Mouse (Mus musculus): ENCODE data around the gene Tmem216.

Gene Tmem216

DNA sequence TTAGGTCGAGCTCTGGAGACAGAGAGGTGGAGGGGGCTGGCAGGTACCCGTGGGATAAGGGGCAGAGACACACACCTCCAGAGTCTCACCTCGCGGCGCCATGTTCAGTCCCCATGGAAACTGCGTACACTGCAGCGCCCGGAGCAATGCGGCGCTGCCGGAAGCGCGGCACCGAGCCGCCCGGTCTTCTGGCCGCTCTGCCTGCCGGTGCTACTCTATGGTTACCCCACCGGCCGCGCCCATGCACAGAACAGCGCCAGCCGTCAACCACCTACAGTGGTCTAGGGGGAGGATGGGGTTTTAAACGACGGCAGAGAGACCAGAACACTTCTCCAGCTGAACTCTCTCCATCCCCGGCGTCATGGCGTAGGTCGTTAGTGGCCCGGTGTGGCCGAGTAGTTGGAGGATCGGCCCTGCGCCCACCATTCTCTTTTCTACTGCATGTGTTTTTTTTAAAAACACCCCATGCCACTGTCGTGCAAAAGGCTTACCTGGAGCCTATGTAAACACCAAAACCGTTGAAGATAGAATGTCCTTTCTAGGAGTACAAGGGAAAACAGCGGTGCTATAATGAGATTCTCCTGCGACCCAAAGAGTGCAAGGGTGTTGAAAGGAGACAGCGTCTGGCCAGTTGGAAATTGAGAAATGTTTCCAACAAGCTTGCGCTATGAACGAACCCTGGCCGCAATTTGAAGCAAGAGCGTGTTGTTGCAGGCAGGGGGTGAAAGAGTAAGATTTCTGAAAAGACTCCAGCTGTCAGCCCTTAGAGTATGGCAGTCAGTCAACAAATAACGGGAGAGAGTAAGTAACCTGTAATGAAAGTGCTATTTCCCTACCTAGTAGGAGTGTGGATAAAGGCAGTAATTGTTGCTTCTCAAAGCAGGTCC is at the start of gene Tmem216:
Gene Tmem216 (minus strand): TSS at position 615 of the 887 bp plus-strand sequence.
- DNase-seq (ENCODE audit: extremely low spot score, low read depth, low spot score) = no peak

DNA sequence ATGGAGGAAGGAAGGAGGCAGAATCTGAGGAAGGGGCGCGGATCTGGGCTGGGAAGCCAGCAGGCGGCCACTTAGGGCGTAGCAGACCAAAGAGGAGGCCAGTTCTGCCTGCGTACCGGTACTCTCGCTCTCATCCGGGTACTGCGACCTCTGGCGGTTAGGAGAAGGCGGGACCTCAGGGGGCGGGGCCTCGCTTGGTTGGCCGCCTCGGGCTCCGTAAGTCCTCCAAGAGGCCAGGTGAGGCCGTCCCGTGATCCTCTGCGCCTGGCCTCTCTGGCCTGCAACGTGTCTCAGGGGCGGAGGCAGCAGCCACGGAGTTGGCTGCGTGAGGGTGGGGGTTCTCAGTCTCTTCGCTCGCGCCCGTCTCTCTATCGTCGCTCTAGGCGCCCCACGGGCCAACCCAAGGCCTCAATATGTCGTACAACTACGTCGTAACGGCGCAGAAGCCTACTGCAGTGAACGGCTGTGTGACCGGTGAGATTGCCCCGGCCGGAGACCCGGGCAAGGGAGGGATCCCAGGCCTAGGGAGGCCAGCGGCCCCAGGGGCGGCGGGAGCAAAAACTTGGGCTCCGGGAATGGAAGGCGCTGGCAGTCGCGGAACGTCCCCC is 49.4 kb upstream of the Tmem216 start, which contains the start of the genes Ddb1 and Tkfc:
Gene Ddb1 (plus strand): TSS at position 35 of the 608 bp plus-strand sequence.
Gene Tkfc (minus strand): TSS at position 362 of the 608 bp plus-strand sequence.
- DNase-seq (ENCODE audit: extremely low spot score, low read depth, low spot score) = peak; percentile 93

DNA sequence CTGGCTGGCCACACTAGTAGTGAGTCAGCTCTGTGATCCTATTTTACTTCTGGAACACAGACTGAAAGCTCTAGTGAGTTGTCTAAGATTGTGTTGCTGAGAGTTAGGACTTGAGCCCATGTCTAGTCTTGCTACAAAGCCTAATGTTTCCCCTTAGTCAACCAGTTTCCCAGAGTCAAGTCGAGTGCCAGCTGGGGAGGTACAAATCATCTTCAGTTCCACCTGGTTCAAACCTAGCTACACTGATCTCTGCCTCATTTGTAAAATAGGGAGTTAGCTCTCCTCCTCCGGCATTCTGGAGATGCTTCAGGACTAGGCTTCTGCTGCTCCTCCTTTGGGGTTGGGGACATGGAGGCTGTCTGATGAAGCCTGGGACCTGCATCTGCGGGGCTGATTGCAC is 48.5 kb upstream of the Tmem216 start:
- no peak for DNase-seq (ENCODE audit: extremely low spot score, low read depth, low spot score)

DNA sequence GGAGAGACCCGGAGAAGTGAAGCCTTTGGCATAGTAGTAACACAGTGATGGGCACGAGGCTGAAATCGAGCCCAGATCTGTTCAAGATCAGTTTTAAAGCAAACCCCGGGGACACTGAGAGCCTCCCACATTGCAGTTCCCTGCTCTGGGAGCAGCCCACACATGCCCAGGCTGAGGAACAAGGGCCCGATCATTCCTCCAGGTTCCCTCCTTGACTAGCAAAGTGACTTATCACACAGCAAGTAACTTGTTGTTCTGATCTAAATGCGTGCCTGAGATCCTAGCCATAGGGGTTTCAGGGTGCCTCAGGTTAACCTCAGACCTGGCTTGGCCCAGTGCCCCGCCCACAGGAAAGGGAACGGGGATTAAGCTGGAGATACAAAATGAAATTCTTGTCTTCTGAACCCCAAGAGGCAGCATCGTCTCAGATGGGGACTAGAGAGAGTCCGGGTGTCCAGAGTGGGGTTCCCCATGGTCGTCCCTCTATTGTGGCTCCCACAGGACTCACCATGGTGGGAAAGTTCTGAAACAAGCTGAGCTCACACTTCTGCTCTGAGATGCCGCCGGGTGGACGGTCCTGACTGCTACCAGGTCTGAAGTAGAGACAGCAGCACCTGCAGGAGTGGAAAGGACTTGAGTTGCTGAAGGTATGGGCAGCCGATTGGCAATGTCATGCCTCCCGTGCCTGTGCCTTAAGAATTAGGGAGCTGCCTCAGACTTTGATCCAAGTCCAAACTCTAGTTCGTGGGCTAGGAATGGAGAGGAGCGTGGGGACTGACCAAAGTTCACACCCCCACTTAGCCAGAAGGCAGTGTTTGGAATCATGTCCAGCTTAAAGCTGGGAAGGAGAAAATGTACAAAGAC is 47.9 kb upstream of the Tmem216 start:
- no peak for DNase-seq (ENCODE audit: extremely low spot score, low read depth, low spot score)

DNA sequence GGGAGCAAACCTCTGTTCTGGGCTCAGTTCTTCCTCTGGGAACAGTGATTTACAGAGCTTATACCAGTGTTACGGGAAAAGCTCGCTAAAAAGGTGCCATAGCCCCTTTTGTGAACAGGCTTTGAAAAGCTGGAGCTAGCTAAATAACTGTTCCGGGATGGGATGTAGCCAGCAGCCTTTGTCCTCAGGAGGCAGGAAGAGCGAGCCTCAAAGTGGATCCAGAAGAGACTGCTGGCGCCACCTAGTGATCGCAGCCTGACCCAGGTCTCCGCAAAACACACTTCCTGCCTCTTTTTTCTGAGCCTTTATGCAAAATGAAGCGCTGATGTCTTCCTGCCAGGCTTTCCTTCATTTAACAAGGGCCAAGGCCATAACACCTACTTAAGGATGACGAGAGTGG is 46.7 kb upstream of the Tmem216 start:
- peak; percentile 85 for DNase-seq (ENCODE audit: extremely low spot score, low read depth, low spot score)

DNA sequence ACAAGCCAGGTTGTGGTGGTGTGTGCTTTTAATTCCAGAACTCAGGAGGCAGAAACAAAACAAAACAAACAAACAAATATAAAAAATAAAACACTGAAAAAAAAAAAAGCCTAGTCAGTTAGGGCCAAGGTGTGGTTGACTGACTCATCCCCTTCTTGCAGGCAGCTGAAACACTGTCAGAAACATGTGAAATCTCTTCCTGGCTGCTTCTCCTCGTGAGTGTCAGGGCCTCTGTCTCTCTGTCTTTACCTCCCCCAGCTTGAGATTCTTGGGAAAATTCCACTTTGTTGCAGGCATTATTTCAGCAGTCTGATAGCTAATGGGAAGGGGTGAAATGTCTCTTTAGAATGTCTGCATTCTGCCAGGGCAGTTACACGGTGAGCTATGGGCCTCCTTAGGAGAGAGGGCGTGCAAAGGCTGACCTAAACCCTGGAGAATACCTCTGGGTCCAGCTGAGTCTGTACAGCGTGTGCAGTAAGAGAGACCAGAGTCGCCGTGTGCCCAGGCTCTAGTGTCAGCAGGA is 46.3 kb upstream of the Tmem216 start:
- DNase-seq (ENCODE audit: extremely low spot score, low read depth, low spot score) = no peak

DNA sequence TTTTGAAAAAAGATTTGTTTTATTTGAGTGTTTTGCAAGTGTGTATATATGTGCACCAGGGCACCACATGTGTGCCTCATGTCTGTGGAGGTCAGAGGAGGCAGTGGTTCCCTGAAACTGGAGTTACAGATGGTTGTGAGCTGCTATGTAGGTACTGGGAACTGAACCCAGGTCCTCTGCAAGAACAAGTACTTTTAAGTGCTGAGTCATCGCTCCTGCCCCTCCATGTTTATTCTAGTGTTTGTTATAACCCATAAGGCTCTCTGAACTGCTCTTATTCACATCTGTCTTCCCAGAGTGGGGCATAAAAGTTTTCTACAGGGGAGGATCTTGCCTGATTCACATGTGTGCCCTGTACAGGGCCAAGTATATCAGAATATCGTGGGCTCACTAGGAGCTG is 43.6 kb upstream of the Tmem216 start:
- no peak for DNase-seq (ENCODE audit: extremely low spot score, low read depth, low spot score)

DNA sequence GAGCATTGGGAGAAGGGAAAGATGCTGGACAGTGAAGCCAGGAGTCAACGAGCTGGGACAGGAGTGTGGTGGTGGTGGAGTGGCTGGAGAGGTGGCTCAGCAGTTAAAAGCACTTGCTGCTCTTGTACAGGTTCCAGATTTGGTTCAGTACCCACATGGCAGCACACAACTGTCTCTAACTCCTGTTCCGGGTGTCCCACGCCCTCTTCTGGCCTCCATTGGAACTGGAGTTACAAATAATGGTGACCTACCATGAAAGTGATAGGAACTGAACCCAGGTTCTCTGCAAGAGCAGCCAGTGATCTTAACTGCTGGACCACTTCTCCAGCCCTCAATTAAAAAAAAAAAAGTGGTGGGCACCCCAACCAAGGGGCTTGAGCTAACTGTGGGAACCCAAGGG is 42.1 kb upstream of the Tmem216 start:
- no peak for DNase-seq (ENCODE audit: extremely low spot score, low read depth, low spot score)

DNA sequence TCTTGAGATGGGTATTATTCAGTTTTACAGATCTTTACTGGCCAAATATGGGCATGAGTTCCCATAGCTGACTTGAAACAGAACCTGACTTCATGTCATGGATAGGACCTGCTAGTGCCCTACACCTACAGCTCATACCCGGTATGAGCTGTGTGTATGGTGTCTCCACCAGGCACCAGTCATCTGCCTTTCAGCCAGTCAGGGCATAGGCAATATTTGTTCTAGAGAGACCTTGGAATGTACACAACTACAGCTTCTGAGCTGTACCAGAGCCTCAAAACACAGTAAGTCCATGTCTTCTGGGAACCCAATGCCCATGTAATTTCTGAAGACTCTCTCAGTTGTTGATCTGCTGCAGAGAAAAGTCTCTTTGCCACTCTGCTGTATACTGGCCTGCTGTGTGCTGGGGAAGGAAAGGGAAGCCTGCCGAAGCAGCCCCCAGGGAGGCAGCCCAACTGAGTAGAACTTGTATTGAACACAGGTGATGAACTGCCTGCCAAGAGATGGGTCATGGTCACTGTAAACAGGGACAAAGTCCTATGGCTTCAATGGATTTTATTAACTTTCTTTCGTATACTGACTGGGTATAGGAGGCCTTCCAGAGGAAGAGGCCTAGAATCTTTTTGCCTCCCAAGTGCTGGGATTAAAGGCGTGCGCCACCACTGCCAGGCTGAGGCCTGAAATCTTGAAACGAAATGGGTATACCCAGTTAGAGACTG is 35.8 kb upstream of the Tmem216 start:
- no peak for DNase-seq (ENCODE audit: extremely low spot score, low read depth, low spot score)

DNA sequence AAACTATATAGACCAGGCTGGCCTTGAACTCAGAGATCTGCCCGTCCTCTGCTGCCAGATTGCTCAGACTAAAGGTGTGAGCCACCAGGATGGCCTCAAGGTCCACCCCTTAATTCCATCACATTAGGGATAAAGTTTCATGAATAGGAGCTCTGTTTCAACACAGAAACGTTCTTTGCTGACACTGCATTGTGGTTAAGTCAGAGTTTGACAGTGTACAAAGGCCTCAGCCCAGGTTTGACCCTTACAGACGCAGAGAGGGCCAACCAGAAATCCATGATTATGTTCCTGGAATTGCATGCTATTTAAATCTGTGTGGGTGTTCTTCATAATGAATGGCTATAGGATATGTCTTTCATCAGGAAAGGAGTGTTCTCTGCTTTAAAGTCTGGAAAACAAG is 34.3 kb upstream of the Tmem216 start:
- no peak for DNase-seq (ENCODE audit: extremely low spot score, low read depth, low spot score)

DNA sequence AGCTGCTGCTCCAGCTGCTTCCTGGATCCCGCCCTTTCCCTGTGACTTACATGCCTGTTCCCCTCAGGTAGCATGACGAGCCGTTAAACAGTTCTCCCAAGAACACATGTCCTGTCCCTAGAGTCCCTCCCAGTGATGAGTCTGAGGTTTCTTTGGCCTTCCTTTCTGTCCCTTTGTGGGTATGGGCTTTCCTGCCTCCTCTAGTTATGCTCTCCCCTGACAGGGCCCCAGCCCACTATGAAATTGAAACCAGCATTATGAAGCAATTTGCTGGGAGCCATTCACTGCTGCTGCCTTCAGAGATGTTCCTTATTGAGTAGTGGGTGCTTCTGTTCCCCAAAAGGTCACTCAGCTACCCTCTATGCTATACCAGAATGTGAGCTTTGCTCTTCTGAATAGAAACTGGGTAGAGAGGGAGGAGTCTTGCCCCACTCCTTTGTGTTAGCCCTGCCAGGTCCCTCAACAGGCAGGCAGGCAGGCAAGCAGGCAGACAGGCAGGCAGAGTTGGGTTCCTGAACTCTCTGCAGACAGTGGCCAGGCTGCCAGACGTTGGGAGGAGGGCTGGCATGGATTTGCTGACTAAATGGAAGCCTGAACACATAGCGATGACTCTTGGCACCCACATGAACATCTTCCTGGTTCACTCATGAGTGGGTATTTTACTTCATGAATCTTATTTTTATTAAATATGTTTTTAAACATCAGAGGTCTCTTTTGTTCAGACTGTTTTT is 33.3 kb upstream of the Tmem216 start:
- no peak for DNase-seq (ENCODE audit: extremely low spot score, low read depth, low spot score)

DNA sequence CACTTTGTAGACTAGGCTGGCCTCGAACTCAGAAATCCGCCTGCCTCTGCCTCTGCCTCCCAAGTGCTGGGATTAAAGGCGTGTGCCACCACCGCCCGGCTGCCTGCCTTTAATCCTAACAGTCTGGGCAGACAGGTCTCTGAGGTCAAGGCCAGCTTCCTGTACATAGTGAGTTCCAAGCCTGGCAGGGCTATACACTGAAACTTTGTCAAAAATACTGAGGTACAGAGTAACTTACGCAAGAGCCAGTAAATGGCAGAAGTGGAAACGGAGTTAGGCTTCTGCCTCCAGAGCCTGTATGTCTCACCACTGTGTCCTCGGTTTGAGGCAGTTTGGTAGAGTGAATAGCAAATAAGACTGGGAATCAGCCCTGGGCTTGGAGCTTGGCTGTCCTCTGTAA is 31.2 kb upstream of the Tmem216 start:
- no peak for DNase-seq (ENCODE audit: extremely low spot score, low read depth, low spot score)

DNA sequence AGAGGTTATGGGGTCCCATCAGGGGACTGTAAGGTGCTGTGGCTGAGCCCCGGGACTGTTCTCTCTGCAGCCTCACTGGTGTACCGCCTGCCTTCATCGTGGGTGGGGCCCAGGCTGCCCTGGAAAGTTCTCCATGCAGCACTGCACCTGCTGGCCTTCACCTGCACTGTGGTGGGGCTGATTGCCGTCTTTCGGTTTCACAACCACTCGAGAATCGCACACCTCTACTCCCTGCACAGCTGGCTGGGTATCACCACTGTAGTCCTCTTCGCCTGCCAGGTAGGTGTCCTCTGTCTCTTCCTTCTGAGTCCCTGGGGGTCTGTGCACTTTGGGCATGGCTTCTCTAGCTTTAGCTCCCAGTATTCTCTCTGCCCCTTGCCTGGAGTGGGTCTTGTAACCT is 29.1 kb upstream of the Tmem216 start:
- no peak for DNase-seq (ENCODE audit: extremely low spot score, low read depth, low spot score)

DNA sequence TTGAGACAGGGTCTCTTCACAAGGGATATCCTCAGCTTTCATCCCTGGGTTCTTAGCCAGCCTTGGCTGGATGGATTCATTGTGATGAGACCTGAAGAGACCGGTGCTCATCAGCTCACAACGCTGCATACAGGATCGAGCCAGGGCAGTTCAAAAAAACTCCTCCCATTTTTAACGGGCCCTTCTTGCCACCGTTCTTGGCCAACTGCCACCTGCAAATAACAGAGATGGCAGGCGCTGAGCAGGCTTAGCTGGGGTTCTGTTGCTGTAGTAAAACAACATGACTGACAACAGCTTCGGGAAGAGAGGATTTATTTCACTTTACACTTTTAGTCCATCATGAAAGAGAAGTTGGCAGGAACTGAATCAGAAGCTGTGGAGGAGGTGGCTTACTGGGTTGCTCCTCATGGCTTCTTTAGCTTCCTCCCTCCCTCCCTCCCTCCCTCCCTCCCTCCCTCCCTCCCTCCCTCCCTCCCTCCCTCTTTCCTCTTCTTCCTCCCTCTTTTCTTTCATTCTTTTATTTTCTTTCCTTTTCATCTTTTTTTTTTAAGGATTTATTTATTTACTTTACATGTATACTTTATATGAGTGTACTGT is 27.6 kb upstream of the Tmem216 start:
- no peak for DNase-seq (ENCODE audit: extremely low spot score, low read depth, low spot score)

DNA sequence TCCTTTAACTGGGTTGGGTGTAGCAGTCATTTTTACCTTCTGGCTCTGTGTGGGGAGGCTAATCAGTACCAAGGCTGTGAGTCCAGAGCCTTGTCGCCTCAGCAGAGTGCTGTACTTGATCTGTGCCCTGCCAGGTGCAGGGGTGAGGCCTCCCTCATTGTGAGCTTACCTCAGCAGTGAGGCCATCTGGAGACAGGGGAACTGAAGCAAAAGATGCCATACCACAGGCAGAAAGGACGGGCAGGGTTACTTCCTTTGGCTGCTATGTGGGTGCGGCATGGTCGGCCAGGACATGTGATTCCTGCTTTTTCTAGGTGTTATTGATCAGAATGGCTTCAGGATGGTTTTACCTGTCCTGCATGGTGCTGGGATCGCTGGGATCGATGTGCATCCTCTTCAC is 25.9 kb upstream of the Tmem216 start:
- DNase-seq (ENCODE audit: extremely low spot score, low read depth, low spot score) = no peak

DNA sequence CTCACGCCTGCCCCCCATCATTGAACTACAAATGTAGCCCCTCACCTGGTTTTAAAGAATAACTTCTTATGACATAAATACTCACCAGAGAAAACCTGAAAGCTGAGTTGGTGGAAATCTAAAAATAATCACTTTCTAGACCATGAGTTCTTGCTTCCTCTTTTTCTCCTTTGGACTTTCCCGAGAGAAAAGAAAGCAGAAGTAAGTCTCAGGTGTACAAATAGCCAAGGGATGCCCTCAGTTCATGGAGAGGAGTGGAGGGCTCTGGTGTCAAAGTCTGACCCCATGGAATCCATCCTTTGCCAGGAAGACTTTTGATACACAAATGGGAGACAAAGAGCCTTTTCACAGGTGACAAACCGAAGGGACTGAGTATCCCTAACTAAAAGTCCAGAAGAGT is 24.7 kb upstream of the Tmem216 start:
- DNase-seq (ENCODE audit: extremely low spot score, low read depth, low spot score) = no peak

DNA sequence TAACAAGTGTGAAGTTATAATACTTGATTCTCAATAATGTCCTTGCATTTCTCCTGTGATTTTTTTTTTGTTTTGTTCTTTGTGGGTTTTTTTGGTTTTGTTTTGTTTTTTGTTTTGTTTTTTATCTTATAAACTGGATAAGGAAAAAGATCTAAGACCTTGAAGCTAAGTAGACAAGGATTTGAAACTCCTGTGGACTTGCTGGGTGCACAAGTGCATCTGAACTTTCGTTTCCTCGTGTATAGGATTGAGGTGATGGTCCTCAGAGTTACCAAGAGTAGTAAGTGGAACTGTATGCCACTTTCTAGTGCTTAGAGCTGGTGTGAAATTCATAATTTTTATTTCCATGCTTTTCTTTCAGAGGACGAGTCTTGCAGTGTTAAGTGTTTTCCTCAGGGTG is 24.1 kb upstream of the Tmem216 start:
- DNase-seq (ENCODE audit: extremely low spot score, low read depth, low spot score) = no peak

DNA sequence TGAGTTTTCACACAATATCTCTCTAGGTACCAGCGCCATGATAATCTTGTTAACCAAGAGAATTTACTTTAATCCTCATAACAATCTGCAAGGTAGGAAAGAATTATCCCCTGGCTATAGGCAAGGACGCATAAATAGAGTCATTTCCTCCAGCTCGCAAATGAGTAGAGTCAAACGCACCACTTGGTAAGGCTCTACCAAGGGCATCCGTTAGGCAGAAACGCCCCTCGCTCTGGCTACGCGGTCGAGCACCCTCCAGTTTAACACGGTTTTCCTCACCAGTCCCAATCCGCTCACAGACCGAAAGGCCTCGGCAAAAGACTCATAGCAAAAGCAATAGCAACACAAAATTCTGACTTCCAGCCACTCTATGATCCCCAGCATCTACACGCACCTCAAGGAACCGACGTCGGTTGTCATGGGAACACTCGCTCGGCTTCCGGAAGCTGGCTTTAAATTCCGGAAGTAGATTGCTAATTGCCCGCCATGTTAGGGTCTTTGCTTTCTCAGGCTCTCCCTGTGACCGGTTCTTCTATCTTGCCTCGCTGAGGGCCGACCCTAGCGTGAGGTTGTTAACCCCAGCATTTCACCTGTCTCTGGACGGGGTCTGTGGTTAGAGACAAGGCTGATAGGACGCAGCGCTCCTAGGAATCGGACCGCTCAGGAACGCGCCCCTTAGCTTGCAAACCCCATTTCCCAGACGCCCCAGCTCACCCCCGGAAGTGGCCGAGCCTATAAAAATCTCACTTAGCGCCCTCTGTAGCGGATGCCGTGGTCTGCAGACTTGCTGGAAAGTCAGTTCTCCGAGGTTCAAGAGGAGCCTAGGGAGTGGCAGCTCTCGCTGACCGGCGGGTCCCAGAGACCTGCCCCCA is 20.9 kb upstream of the Tmem216 start, which contains the start of the genes Cyb561a3 and Tmem138:
Gene Cyb561a3 (plus strand): TSS at position 483 of the 872 bp plus-strand sequence.
Gene Tmem138 (minus strand): TSS at position 673 of the 872 bp plus-strand sequence.
- DNase-seq (ENCODE audit: extremely low spot score, low read depth, low spot score) = peak; percentile 96

Data from hindlimb bud, embryonic 11.5 days (tissue).